Mouse (Mus musculus) C2C12 (cell line): ENCODE data around the gene Fanci.

Experiments used
- CEBPB ChIP-seq: IDR thresholded peaks from one replicate; pipeline ENCODE4 v1.6.1; 2011; ENCODE audit warnings: low read depth, mild to moderate bottlenecking, control low read depth, moderate library complexity
- CTCF ChIP-seq: IDR thresholded peaks from one replicate; pipeline ENCODE4 v1.5.1; 2011; ENCODE audit not compliant: control insufficient read depth, insufficient read depth, insufficient read length
- FOSL1 ChIP-seq: IDR thresholded peaks from one replicate; pipeline ENCODE4 v1.8.0; 2011; ENCODE audit warnings: mild to moderate bottlenecking, low read length; ENCODE audit not compliant: poor library complexity, insufficient read depth, severe bottlenecking
- MAX ChIP-seq: IDR thresholded peaks from one replicate; pipeline ENCODE4 v1.6.1; 2011; ENCODE audit warnings: mild to moderate bottlenecking, control low read depth
- MYOD1 ChIP-seq: IDR thresholded peaks from one replicate; pipeline ENCODE4 v1.6.1; 2011; ENCODE audit warnings: low read depth; ENCODE audit not compliant: control insufficient read depth, insufficient read length
- MYOG ChIP-seq: IDR thresholded peaks from one replicate; pipeline ENCODE4 v1.6.1; 2011; ENCODE audit not compliant: control insufficient read depth, insufficient read length; ENCODE audit errors: extremely low read depth
- USF1 ChIP-seq: IDR thresholded peaks from one replicate; pipeline ENCODE4 v1.6.1; 2011; ENCODE audit warnings: low read depth, mild to moderate bottlenecking, control low read depth, moderate library complexity

DNA sequence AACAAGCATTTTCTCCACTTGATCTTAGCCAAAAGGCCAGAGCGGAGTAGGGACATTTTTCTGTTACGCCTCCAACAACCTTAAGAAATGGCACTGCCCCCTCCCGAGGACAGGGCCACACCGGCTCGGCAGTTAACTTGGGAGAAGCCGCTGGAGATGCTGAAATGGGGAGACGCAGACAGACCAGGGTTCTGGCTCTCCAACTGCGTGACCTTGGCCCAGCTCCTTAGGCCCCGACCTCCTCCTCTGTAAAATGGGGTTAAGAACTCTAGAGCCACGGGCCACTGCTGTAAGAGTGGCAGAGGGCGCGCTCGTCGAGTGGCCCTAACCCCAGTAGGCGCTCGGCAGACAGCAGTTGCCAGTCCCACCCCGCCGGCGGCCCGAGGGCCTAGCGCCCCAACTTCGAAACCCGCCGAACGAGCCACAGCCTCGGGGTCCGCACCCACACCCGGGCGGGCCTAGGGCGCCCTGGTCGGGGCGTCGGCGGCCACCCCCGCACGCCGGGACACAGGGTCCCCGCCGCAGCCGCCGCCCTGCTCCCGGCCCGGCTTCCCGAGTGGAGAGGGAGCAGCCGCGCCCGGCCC is 73.8 kb downstream of the Fanci start:
- TF ChIP-seq CTCF = no peak
- TF ChIP-seq USF1 = no peak
- no peak for TF ChIP-seq MAX
- no peak for TF ChIP-seq MYOG
- TF ChIP-seq MYOD1 = no peak
- no peak for TF ChIP-seq FOSL1
- no peak for TF ChIP-seq CEBPB
